Mouse (Mus musculus) brain, embryonic 18.5 days (tissue): ENCODE data around the gene Icmt.

ENCODE experiments used
- DNase-seq: peaks from one replicate; pipeline ENCODE4 v3.0.0-alpha.2; 2012; ENCODE audit warnings: low read depth, low spot score

Gene Icmt

DNA sequence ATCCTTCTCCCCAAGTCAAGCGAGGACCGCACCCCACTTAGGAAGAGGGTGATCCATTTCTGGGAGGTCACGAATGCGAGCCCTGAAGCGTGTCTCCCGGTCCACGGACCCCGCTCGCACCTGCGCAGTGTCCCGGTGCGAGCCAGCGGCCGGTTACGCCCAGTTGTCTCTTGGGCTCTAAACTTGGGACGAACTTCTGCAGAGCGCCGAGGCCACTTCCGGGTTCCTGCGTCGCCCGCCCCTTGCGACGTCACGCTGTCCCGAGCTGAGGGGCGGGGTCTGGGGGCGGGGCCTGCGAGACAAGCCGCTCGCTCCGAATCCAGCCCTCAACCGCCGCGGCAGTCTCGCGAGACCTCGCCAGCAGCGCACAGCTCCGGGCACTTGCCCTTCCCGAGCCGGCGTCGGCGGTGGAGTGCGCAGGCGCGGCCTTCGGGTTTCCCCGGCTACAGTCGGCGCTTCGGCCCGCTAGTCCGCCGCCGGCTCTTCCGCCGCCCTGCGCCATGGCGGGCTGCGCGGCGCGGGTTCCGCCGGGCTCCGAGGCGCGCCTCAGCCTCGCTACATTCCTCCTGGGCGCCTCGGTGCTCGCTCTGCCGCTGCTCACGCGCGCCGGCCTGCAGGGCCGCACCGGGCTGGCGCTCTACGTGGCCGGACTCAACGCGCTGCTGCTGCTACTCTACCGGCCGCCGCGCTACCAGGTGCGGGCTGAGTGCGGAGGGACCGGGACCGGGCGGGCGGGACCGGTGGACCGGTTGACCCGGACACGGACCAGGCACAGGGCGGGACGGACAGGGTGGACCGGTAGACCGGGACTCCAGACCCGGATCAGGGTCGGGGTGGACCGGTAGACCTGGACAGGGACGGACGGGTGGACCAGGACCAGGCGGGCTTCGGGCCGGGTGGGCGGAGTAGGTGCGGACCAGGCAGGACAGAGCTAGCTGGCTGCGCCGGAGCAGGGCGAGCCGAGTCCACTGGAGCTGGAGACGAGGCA is at the start of gene Icmt:
TSS of gene Icmt (plus strand) at position 354 of the 988 bp plus-strand sequence.
- peak; percentile 95 for DNase-seq

DNA sequence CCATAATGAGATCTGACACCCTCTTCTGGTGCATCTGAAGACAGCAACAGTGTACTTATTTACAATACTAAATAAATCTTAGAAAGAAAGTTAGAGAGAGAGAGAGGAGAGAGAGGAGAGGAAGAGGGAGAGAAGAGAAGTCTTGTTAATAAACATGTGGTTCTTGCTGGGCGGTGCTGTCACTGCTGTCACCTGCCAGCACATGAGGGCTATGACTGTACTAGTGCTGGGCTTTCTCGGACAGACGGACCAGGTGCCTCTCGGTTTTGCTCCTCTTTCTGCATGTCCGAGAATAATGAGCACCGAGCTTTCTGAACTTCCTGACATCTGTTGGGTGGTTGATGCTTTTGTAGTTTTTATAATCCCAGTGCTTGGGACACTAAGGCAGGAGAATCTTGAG is 46.4 kb upstream of the Icmt start:
- no peak for DNase-seq

DNA sequence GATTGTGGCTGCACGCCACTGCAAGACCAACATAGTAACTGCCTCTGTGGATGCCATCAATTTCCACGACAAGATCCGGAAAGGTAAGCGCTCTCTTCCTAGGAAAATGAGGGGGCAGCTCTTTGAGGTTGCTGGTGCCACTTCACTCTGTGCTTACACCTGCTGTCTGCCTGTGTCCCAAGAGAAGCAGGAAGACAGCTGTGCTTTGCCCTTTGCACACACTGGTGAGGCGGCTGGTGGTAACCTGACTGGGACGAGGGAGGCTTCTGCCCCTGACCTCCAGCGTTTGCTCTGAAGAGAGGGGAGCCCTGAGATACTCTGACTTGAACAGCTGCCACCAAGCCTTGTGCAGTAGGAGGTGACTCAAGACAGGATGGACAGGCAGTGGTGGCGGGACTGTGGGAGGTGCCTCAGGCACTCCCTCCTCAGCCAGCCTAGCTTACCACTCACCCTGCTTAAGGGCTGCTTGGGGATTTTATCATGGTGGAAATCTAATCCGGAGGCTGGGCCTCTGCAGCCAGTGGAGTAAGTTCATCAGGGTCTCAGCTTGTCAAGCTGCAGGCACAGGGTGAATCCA is 43.8 kb upstream of the Icmt start:
- no peak for DNase-seq

DNA sequence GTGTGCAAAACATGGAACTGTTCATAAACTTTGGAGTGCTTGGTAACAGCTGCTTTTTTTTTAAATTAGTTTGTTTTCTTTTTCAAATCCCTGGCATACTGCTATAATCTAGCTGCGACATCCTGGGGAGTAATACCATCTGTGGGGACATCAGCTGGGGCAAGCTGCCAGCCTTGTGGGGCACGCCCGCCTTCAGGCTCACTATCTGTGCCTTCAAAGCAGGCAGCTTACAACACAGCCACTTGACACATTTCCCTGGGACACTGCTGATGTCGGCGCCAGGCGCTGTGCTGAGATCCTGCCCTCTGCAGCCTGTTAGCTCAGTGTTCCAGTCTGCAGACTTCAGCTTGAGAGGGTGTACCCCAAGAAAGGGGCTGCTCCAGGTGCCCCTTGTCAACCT is 40.0 kb upstream of the Icmt start:
- DNase-seq: no peak

DNA sequence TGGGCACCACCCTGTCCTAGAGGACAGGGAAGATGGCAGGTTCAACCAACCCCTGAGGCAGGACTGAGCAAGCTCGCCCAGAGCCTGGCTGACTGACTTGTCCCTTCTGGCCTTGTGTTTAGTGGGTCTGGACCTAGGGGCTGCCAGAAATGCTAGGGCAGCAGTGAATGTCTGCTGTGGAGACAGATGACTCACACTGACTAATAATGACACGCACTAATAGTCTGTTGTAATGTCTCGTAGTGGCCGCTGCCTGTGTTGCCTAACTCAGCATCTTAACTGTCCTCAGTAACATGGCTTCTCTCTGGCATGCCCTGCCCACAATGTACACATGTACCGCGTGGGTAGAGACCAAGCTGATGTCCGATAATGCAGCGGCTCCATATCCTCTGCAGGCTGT is 36.6 kb upstream of the Icmt start:
- no peak for DNase-seq

DNA sequence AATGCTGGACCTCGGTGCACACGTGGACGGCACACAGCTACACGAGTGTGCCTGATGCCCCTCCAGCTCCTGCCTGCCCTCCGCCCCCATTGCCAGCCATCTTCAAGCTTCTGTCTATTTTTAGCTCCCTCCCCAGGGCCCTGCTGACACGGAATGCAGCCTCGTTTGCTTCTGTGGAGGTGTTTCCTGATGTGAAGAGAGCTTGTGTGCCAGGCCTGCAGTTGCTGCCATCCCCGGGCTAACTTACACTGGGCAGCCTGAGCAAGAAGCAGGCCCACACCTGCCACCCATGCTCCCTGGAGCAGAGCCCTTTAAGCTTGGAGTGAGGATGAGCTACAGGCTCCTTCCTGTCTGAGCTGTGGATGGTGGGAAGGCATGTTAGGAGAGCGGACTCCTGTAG is 34.8 kb upstream of the Icmt start:
- DNase-seq: no peak

DNA sequence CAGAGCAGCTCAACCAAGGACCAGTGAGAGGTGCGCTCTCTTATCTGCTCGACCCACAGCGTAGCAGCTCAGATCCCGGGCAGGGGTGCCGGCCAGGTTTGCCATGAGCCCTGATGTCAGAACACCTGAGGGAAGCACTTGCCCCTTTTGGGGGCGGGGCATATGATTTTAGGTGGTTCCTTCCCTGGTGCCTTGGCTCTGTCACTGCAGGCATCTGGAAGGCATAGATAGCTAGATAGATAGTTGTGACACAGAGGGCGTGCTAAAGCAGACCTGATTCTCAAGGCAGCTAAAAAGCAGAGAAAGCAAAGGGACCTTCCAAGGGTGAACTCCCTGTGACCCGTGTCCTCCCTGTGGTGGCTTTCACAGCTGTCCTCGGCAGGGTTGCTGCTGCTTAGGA is 33.9 kb upstream of the Icmt start:
- DNase-seq: no peak

DNA sequence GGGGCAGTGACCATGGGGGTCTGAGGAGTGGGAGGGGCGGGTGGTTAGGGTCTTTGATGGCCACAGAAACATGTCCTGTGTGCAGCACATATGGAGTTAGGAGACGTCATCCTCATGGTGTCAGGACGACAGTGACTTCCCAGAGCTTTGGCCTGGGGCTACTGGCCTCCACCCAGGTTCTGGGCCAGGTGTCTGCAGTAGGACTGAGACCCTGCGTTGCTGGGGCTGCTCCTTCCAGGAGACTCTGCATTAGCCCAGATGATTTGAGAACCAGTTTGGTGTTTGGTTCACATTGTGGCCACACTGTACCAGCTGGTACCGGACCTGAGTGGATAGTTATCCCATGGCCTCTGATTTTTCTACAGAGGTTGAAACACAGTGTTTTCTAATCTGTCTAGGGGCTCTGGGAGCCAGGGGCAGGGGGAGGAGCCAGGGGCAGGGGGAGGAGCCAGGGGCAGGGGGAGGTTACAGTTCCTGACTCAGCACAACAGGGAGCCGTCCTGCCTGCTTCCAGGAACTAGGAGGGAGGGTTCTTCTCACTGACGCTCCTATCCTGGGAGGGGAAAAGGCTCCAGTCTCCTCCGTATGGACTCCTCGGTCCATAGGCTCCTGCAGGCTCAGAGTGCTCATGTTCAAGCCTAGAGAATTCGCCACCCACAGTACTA is 33.4 kb upstream of the Icmt start:
- no peak for DNase-seq

DNA sequence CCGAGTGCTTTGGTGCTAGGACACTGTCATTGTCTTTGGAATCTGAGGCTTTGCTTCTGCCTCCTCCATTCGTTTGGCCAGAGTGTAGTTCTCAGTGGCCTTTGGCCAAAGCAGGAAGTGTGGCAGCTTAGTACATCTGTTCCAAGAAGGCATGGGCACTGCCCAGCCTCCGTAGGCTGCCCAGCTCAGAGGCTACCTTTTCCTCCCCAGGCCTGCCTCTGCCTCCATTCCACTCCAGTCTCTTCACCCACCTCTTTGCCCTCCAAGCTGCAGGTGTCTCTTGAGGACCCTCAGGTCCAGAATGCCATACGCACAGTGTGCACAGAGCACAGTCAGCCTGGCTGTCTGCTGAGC is 32.9 kb upstream of the Icmt start:
- DNase-seq: no peak

DNA sequence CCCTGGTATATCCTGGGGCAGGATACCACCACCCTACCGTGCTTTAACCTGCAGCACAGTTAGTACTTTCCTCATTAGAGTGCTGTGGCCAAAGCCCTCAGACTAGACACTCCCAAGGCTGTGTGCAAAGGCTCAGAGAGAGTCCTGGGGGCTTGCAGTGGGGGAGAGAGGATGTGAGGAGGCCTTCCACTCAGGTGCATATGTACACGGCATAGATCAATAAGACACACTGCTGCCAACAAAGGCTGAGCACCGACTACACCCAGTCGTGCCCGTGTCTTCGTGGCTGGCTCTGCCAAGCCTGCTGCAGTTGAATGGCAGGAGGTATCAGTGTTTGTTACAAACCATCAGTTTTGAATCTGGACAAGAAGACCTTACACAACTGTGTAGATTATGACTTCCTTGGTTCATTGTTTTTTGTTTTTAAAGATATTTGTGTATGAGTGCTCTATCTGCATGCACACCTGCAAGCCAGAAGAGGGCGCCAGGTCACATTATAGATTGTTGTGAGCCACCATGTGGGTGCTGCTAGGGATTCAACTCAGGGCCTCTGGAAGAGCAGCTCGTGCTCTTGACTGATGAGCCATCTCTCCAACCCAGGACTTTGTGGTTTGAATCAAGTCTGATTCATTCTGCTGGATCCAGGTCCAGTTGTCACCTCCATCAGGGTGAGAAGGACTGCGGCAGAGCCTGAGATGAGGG is 32.0 kb upstream of the Icmt start:
- no peak for DNase-seq

DNA sequence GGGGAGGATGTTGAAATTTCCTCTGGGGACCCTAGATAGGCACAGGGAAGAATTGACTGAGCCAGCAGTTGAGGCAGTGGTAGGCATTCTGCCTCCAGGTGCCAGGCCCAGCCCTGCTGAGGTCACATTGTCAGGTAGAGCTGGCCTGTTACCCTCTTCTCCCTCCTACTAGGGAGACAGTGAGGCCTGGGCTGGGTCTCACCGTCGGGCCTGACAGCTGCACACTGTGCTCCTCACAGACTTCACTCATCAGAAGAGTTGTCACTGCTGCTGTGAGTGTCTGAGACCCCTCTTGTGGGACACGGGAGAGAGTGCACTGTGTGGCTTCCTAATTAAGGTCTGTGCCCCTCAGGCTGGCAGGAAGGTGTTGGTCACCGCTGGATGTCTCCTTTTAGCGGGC is 31.2 kb upstream of the Icmt start:
- no peak for DNase-seq

DNA sequence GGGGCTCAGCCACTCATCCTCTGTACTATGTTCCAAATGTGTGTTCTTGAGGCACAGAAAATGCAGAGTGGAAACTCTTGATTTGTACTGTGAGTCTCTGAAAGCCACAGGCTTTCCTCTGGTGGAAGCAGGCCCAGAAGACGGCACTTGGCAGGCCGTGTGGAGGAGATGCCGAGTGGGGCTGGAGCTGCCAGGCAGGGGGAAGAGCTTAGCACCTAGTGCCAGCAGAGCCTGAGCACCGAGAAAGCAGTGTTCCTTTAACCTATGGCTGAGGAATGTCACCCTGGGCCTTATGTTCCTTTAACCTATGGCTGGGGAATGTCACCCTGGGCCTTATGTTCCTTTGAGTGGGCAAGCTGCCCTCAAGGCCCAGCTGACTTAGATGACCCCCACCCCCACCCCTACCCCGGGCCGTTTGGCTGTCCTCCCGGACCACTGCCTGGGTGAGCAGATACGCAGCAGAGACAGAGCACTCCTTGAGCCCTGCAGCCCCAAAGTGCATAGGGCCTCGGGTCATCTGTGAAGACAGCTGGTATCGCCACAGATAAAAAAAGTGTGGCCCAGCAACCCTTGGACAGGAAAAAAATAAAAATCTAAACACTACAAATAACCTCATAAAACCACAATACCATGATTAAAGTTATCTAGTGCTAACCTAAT is 30.7 kb upstream of the Icmt start:
- no peak for DNase-seq

DNA sequence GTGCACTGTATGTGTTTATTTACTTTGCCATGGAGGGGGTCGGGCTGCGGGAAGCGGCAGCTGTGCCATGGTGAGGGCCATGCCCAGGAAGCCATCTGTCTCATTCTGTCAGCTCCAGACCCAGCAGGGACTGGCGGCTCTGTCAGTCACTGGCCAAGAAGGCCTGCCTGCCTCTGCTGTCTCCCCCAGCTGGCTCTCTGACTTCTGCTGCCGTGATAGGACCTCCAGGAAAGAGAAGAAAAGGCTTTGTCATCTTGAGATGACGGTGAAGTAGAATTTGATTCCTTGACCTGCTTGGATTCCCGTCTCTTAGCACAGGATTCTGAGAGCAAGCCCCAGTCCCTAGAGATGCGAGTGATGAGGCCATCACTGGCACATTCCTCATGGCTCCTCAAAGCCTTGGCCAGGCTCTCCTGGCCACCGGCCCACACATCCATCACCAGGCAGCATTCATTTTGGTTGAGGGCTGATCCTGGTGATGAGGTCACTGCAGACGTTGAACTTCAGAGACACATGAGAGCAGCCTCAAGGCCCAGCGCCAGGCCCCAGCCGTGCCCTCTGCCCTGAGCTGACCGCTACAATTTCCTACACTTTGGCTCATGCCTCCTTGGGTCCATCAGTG is 29.2 kb upstream of the Icmt start:
- no peak for DNase-seq

DNA sequence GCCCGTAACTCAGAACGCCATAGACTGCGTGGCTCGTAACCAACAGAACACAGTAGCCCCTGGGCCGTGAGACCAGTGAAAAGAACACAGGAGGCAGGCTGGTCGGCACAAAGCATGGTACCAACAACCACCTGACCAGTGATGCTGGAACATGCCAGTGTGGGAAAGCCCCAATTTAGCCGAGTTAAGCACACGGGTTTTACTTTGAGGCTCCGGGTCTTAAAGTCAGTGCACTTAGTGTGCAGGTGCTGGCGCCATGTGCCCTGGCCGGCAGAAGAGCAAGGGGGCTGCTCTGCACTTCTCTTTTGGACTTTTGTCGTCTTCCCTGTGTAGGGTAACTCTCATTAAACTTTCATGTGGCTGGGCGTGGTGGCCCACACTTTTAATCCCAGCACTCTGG is 27.1 kb upstream of the Icmt start:
- DNase-seq: no peak

DNA sequence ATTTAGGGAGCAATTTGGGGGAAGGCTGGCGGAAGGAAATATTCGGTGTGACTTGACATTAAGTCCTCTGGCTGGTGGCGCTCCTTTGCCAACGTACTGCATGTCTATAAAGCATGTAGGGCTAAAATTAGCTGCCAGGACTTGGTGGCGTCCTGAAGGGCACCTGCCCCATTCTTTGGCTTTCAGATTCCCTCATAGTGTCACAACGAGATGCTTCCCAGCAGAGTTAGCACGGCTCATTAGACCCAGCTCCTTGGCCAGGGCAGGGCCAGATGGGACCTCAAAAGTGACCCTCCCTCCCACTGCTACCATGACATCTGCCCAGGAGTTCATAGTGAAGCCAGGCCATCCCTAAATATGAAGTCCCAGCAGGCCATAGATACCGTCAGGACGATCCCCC is 26.4 kb upstream of the Icmt start:
- DNase-seq: no peak

DNA sequence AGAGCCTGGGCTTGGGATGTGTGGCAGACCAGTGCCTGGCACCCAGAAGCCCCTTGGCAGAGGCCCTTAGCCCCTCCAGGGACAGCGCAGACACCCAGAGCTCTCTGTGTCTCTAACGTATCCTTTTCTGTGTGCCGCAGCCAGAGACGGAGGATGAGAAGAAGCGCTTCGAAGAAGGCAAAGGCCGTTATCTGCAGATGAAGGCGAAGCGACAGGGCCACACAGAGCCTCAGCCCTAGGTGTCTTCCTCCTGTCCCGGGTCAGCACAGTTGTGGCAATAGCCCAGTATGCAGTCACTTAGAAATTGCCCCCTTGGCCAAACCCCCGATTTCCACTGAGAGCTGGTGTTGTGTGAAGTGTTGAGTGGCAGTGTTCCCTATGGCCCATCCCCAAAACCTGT is 25.7 kb upstream of the Icmt start:
- no peak for DNase-seq

DNA sequence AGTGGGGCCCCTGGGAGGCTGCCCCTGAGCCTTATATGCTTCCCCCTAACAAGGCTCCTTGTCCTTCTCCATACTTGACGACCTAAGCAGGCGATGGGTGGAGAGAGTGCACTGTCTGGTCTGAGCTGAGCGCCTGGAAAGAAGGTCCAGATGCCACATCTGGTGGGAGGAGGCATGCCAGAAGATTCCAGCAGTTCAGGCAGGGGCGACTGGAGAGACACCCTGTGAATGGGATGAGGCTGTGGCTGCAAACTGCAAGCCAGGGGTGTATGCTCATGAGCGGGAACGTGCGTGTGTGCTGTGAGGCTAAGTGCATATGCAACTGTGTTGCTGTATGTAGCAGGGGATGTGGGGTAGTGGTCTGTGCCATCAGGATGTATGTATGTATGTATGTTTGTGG is 25.0 kb upstream of the Icmt start:
- DNase-seq: no peak

DNA sequence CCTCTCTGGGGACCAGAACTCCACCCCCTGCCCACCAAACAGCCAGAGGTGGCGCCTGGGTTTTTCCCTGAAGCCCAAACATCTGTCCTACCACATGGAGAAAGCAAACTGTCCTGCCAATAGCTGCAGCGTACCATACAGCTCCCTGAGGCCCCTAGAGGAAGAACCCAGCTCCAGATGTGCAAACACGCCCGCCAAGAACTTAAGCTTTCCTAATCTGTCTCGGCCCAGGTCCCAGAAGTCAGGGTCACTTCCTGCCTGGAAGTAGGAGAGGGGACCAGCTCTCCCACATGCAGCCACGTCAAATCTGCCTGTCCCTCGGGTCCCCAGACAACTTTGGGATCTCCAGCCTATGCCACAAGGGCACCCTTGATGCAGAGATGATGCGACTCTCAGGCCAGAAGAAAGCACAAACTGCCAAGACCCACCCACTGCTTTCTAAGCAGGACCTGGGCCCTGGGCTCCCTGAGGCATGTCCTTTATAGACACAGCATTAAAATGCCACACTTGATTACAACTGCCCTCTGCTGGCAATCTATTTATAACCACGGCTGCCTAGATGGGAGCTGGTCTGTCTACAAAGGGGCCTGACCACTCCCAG is 24.5 kb upstream of the Icmt start:
- no peak for DNase-seq

DNA sequence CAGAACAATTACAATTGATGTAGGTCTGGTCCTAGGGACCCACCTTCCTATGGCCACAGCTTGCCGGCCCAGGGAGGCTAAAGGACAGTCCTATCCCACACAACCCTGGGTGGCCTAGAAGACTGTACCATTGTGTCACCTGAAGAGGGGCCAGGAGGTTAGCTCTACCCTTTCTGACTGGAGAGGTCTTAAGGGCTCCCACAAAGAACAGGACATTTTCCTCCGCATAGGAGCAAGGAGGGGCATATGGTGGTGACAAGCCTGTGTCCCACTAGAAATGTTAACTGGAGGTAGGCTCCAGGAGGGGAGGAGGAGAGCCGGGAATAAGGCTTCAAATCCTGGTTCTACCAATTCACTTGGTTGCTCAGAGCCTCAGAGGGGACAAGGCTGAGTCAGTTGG is 23.8 kb upstream of the Icmt start:
- DNase-seq: no peak

DNA sequence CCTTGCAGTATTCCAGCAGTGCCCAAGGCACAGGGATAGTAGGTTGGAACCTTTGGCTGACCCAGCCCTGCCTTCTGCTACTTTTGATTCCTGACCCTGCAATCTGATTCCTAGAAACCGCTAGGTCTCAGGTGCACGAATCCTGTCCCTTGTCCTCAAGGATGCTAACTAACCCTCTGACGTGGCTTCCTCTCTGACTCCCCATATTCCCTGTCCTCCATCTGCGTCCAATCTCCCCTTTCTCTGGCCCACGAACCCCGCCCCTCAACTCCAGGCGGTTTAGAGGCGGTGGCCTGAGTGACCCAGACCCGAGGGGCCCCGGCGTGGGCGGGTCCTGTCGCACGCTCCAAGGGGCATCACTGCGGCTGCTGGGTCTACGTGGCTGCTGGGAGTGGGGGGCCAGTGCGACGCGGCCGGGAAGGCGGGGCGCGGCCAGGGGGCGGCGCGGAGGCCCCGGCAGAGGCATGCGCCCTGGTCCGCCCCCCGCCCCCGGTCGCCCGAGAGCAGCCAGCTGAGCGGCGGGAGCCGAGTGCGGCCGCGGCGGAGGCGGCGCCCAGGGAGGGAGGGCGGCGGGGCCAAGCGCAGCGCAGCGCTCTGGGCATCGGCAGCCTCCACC is 23.3 kb upstream of the Icmt start, which contains the start of gene Gpr153:
TSS of gene Gpr153 (plus strand) at position 612 of the 616 bp plus-strand sequence.
- DNase-seq: no peak
